Comparison of ENCODE assay signal across 8 mouse cellular contexts in genomic region chr11:54093000-54093399, GRCm38 (mm10). TPM values are rescaled to one million over a fixed set of nuclear protein-coding genes. Genes with fewer than 3 reads are reported as not detected.
A peak's percentile ranks its signal among the peaks of the same experiment; 100 is the strongest.
DNase-seq lines count a peak whose midpoint lies in the region; ATAC-seq and TF ChIP-seq lines count a peak whose summit lies in the region.

No protein-coding gene starts in this region.

- no peak overlapping the region for H3K9ac ChIP-seq in embryonic facial prominence, embryonic 15.5 days
- H3K9ac ChIP-seq in lung, embryonic 14.5 days: no peak overlapping the region

- peak; percentile 92 for DNase-seq in heart, adult 11 months
- no peak for DNase-seq in heart, postnatal 25 days (ENCODE audit: low spot score)
- DNase-seq in 416B (ENCODE audit: low read depth) (peak; percentile 35), ZHBTc4 (ENCODE audit: low read depth, low spot score) (peak; percentile 60)
- peak; percentile 71 for DNase-seq in lung, embryonic 14.5 days
- DNase-seq in urinary bladder, adult 18-20 months (ENCODE audit: low spot score in 2 of 2): no peak

- no peaks in the 10 kb centered on the region for H3K27me3 ChIP-seq in embryonic facial prominence, embryonic 15.5 days
- no peaks in the 10 kb centered on the region for H3K27me3 ChIP-seq in lung, embryonic 14.5 days (ENCODE audit: insufficient read depth, low read length)

- no peak overlapping the region for H3K4me3 ChIP-seq in embryonic facial prominence, embryonic 15.5 days (replicated peaks)
- no peak overlapping the region for H3K4me3 ChIP-seq in lung, embryonic 14.5 days (ENCODE audit: low read depth, low read length)

- 0 out of 2 replicates have a peak overlapping the region, but pooled peaks have one; percentile 22 for H3K27ac ChIP-seq in embryonic facial prominence, embryonic 15.5 days (replicated peaks)
- no peak overlapping the region for H3K27ac ChIP-seq in lung, embryonic 14.5 days (ENCODE audit: low read depth)

- ATAC-seq in embryonic facial prominence, embryonic 15.5 days (ENCODE audit: insufficient number of reproducible peaks, low FRiP score, low TSS enrichment, low read depth): no peak
- no peak for ATAC-seq in lung, embryonic 14.5 days (ENCODE audit: insufficient read depth)
- ATAC-seq in activated CD4-positive, CD25-positive, alpha-beta regulatory T cell, adult 4 months: no peak

- H3K36me3 ChIP-seq in embryonic facial prominence, embryonic 15.5 days: no peaks in the 10 kb centered on the region
- no peaks in the 10 kb centered on the region for H3K36me3 ChIP-seq in lung, embryonic 14.5 days (ENCODE audit: insufficient read depth)

- H3K9me3 ChIP-seq in embryonic facial prominence, embryonic 15.5 days (replicated peaks): no peaks in the 10 kb centered on the region
- no peaks in the 10 kb centered on the region for H3K9me3 ChIP-seq in lung, embryonic 14.5 days (ENCODE audit: low read depth, low read length)

- H3K4me1 ChIP-seq in embryonic facial prominence, embryonic 15.5 days: peaks cover 14% of the 10 kb centered on the region; the same call in 1 of the 2 replicates
- H3K4me1 ChIP-seq in lung, embryonic 14.5 days (ENCODE audit: insufficient read depth): no peaks in the 10 kb centered on the region

- intact Hi-C loops in heart, postnatal 25 days (cut with DNase I): loop anchor here (2.0 to 5.0 kb wide), 2 partner anchors 34 to 164 kb away; no protein-coding TSS in a partner anchor

- 4% methylated on average over 3 of the region's 3 CpGs for WGBS in embryonic facial prominence, embryonic 15.5 days
- 5% methylated on average over 3 of the region's 3 CpGs for WGBS in lung, embryonic 14.5 days

- no peak overlapping the region for H3K4me2 ChIP-seq in embryonic facial prominence, embryonic 15.5 days (replicated peaks)
- H3K4me2 ChIP-seq in lung, embryonic 14.5 days: no peak overlapping the region

- peak; percentile 78 for TF ChIP-seq CTCF in lung, embryonic 14.5 days (IDR thresholded peaks at IDR 0.05; ENCODE audit: low read depth)

RNA-seq across cellular contexts. Expression of gene P4ha2, which starts 6.9 kb away (rescaled TPM):
- 10 to 100 TPM; 56.6 to 61.7 TPM for total RNA-seq in heart, postnatal 25 days (2021)
- 123 and 126 TPM in 2 replicates for polyA plus RNA-seq in embryonic facial prominence, embryonic 15.5 days (2015; fragmentation: Nextera tagmentation; extraction: Ambion mirVana)
- polyA plus RNA-seq in lung, embryonic 14.5 days (2014; fragmentation: Nextera tagmentation; extraction: Ambion mirVana): 26.0 and 28.4 TPM in 2 replicates
- polyA plus RNA-seq in activated CD4-positive, CD25-positive, alpha-beta regulatory T cell, adult 4 months (2017; shearing (Covaris generic)): not detected

RNA-seq across cellular contexts. Expression of gene Pdlim4, which starts 24.2 kb away (rescaled TPM):
- total RNA-seq in heart, postnatal 25 days (2021): 10 to 100 TPM; 34.4 to 42.1 TPM
- polyA plus RNA-seq in embryonic facial prominence, embryonic 15.5 days (2015; fragmentation: Nextera tagmentation; extraction: Ambion mirVana): 168 and 169 TPM in 2 replicates
- 12.1 and 12.6 TPM in 2 replicates for polyA plus RNA-seq in lung, embryonic 14.5 days (2014; fragmentation: Nextera tagmentation; extraction: Ambion mirVana)
- 1 to 10 TPM in 1 of 2 experiments, under 1 TPM in 1; 0.57 to 1.3 TPM for polyA plus RNA-seq in activated CD4-positive, CD25-positive, alpha-beta regulatory T cell, adult 4 months (2017; shearing (Covaris generic))

Comparison
In these comparisons a context has a peak if more than half of its experiments do, and no peak if none do; other contexts are left out.
1. DNase-seq: peak in heart, adult 11 months (single experiment), 416B (single experiment), ZHBTc4 (single experiment) and lung, embryonic 14.5 days (single experiment); none in heart, postnatal 25 days (single experiment) and urinary bladder, adult 18-20 months (0 of 2).
2. RNA of gene P4ha2, which starts 6.9 kb away (polyA plus RNA-seq): 123 to 126 TPM in embryonic facial prominence, embryonic 15.5 days and 26.0 to 28.4 TPM in lung, embryonic 14.5 days; not detected in activated CD4-positive, CD25-positive, alpha-beta regulatory T cell, adult 4 months; every median in the first group is over 10 times any median in the second.
3. RNA of gene Pdlim4, which starts 24.2 kb away (polyA plus RNA-seq): 168 to 169 TPM in embryonic facial prominence, embryonic 15.5 days; 12.1 to 12.6 TPM in lung, embryonic 14.5 days and 0.57 to 1.3 TPM in activated CD4-positive, CD25-positive, alpha-beta regulatory T cell, adult 4 months; every median in the first group is over 10 times any median in the second.